Mouse (Mus musculus): ENCODE measurements around the gene Abhd14a. TPM values are rescaled to one million over a fixed set of nuclear protein-coding genes. Genes with fewer than 3 reads are reported as not detected.

Abhd14a gene
- polyA plus RNA-seq, 2 experiments from 2014 or later, result 10.5 to 24.2 TPM

DNA sequence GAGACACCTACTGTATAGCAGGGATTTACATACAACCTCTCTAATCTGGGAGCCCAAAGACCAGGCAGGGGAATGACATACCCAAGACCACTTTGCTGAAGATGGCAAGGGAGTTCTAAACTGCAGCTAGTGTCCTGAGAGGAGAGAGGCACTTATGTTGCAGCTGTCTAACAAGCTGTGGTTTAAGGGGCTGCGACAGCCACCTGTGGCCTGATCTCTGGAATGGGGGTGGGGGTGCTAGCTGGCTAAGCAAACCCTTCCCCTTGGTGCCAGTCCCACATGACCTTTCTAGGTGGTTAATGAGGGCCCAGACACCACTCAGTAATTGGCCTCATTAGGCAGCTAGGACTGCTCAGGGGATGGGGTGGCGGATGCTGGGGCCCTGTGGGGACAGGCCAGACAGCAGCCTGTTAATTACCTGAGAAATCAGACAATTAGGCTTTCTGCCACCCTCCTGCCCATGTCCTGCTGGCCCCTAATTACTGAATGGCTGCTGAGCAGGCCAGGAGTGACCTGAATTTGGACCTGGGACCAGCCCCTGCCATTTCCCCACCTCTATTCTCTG is 37.3 kb downstream of the Abhd14a start:
- ATAC-seq, result no peak

DNA sequence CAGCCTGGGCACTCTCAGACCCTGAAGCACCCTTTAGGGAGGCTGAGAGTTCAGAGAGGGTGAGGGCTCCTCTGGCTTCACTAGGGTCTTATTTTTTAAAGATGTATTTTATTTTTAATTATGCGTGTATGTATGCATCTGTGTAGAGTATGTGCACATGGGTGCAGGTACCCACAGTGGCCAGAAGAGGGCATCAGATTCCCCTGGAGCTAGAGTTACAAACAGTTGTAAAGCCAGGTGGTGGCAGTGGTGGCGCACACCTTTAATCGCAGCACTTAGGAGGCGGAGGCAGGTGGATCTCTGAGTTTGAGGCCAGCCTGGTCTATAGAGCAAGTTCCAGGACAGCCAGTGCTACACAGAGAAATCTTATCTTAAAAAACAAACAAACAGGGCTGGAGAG is 38.4 kb downstream of the Abhd14a start:
- no peak for ATAC-seq

DNA sequence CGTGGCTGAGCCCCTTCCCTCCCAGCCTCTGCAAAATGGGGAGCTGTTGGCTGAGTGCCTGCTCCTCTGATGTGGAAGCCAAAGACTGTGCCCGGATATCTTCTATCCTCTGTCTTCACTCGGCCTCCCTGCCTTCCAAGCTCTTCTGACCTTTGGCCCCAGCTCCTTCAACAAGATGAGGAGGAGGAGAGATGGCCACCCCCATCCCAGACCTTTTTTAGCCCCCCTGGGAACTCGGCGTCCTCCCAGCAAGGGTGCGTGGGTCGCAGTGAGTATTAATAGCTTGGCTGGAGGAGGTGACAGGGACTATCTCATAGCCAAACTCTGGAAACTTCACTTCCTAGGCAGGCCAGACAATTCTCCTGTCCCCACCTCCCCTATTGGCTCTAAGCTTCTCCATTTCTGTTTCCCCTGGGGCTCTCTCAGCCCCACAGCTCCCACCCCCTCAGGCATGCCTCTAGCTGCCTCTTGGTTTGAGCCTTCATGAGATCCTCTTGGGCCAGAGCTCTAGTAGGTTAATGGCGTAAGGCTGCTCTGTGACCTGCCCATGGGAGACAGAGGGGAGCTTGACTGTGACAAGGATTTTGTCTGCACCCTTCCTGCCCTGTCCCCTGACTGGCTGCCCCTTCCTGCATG is 40.9 kb downstream of the Abhd14a start:
- ATAC-seq, result no peak

DNA sequence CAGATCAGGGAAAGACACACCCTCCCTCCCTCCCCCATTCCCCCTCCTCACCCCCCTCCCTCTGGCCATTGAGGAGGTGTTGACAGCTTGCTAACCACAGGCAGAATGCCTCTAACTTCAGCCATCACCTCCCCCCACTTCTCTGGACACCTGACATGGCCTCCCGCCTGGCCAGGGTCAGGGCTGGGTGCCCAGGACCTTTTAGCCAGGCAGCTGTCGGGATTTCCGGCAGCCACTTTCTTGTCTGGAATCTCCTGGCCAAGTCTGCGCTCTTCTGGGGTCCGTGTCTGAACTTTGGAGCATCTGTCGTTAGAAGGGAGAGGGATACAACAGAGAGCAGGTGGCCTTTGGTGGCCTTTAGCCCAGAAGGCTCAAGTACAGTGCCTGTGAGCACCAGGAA is 42.2 kb downstream of the Abhd14a start:
- ATAC-seq, result no peak

DNA sequence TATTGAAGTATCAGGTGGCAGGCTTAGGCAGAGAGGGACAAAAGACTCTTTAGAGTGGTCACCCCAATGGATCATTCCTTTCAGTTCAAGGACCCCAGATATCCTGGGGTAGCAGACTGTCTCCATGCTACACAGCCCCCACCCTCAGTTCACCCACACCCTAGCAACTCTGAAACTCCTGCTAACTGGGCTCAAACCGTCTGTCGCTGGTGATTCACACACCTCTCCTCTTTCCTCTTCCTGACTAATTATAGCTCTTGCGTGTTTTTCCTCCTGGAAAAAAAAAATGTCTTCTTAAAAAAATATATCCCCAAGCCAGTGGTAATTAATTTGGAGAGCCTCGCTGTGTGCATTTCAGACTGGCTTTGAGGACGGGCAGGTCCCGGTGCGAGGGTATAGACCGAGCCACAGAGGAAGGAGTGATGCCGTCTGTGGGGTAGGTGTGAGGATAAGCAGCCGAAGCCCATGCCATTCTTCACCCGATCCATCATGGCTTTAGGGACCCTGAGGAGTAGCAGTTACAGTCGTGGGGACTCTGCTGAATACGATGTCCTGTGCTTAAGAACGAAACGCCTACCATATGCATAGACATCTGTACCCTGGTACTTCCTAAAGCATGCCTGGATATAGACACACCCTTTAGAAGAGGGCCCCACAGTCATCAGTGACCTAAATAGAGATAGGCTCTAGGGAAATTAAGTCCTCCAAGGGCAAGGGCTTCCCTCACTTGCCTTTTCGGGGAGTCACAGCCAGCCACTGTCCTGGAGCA is 44.7 kb downstream of the Abhd14a start:
- ATAC-seq, result no peak

- ATAC-seq, result no peak
Observed at GRCm38 (mm10) chr9:106402149-106402548, 45.3 kb downstream of the Abhd14a start.

- ATAC-seq, result no peak
Observed at GRCm38 (mm10) chr9:106399808-106400207, 47.7 kb downstream of the Abhd14a start.

DNA sequence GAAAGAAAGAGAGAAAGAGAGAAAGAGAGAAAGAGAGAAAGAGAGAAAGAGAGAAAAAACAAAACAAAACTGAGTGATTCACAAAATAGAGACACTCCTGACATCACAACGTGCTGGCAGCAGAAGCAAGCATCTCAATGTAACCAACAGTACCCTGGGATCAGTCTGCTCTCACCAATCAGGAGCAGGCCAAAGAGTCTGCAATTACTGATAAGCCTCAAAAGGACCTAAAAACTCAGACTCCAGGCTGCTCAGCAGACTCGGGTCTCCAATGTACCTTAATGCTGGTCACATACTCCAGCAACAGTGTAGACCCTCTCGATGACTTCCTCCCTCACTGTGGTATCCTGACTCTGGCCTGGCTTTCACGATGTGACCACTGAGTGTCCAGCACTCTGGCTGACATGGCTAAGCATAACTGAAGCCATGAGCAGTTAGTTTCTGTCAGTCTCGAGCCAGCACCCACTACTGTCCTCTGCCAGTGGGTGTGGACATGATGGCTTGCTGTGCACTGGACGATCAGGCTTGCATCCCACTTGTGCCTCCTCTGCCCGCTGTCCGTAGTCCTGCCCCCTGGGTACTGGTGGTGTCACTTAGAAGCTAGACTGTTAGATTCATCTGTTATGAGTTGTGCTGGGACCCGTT is 48.7 kb downstream of the Abhd14a start:
- no peak for ATAC-seq

GRCm38 (mm10) chr9:106397733-106398132 is 49.7 kb downstream of the Abhd14a start:
- no peak for ATAC-seq

GRCm38 (mm10) chr9:106394649-106395602 is 52.6 kb downstream of the Abhd14a start:
- peak; percentile 71 for ATAC-seq

DNA sequence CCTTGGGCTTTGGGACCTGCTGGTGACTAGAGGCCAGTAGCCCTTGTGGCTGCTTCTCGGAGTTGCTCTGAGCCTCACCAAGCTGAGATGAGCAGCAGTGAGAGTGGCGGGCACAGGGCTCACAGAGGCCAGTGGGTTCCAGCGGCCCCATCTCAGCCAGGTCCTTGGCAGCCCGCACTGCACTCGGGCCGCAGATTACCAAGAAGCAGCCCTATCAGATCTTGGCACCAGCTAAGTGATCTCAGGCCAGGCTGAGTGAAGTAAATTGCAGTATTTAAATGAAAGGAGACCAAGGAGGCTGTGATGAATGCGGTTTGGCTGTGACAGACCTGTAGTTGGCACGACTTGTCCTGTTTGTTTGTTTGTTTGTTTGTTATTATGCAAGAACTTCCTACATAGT is 53.9 kb downstream of the Abhd14a start:
- ATAC-seq, result no peak

DNA sequence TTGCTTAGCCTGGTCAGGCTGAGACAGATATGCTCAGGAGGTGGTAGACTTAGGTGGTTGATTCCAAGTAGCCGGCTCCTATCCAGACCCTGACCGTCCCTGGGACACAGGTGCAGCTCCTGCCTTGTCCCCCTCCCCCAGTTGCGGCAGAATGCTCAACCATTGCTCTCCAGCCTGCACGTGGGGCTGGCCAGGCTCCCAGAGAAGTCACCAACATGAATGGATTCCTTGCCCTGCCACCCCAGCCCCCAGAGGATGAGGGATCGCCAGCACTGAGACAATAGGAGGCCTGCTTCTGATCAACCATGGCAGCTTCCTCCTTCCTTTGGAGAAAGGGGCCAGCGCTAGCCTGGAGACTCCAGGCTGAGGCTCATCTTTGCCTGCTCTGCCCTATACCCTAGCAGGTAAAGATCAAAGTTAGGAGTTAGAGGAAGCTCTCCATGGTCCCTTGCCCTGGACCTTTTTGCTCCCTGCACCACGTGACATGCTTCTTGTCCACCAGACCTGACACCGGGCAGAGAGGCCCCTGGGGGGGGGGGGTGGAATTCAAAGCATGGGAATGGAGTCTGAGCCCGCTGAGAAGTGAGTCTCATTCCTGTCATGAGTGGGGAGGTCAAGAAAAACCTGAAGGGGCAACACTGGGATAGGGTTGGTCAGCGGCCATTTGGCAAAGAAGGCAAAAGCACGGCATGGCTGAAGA is 54.5 kb downstream of the Abhd14a start:
- no peak for ATAC-seq

Other genes starting within 250 kb of the Abhd14a start
- 10 to 100 TPM; 19.8 to 24.0 TPM for gene Ppm1m, start 247.9 kb downstream of the Abhd14a start, polyA plus RNA-seq (2017; shearing (Covaris generic))
- gene Twf2, start 244.6 kb downstream of the Abhd14a start, polyA plus RNA-seq (2017; shearing (Covaris generic)), result 100 to 1,000 TPM; 151 to 174 TPM
- not detected for gene Tlr9, start 225.1 kb downstream of the Abhd14a start, polyA plus RNA-seq (2017; shearing (Covaris generic))
- gene Alas1, start 199.0 kb downstream of the Abhd14a start, polyA plus RNA-seq (2017; shearing (Covaris generic)), result 10 to 100 TPM; 43.4 to 74.4 TPM
- gene Poc1a, start 166.6 kb downstream of the Abhd14a start, polyA plus RNA-seq (2017; shearing (Covaris generic)), result 1 to 10 TPM; 2.3 to 8.0 TPM
- gene Dusp7, start 79.0 kb downstream of the Abhd14a start, polyA plus RNA-seq (2017; shearing (Covaris generic)), result 10 to 100 TPM; 16.2 to 21.1 TPM
- gene Rpl29, start 18.2 kb downstream of the Abhd14a start, polyA plus RNA-seq (2017; shearing (Covaris generic)), result 1,000 to 10,000 TPM; 1,164 to 1,338 TPM
- gene Acy1, start 9.4 kb downstream of the Abhd14a start, polyA plus RNA-seq (2017; shearing (Covaris generic)), result 10 to 100 TPM; 11.6 to 12.2 TPM
- 10 to 100 TPM; 19.4 to 21.2 TPM for gene Abhd14b, start 219 bp downstream of the Abhd14a start, polyA plus RNA-seq (2017; shearing (Covaris generic))
- 1 to 10 TPM; 2.9 to 3.1 TPM for gene Pcbp4, start 5.6 kb upstream of the Abhd14a start, polyA plus RNA-seq (2017; shearing (Covaris generic))
- not detected for gene Gpr62, start 18.3 kb upstream of the Abhd14a start, polyA plus RNA-seq (2017; shearing (Covaris generic))
- gene Rrp9, start 28.3 kb upstream of the Abhd14a start, polyA plus RNA-seq (2017; shearing (Covaris generic)), result 10 to 100 TPM; 35.4 to 37.4 TPM
- 10 to 100 TPM; 52.6 to 68.5 TPM for gene Parp3, start 29.3 kb upstream of the Abhd14a start, polyA plus RNA-seq (2017; shearing (Covaris generic))
- not detected for gene Iqcf1, start 52.3 kb upstream of the Abhd14a start, polyA plus RNA-seq (2017; shearing (Covaris generic))
- not detected for gene Iqcf5, start 66.9 kb upstream of the Abhd14a start, polyA plus RNA-seq (2017; shearing (Covaris generic))
- not detected for gene Iqcf3, start 114.0 kb upstream of the Abhd14a start, polyA plus RNA-seq (2017; shearing (Covaris generic))
- not detected for gene Iqcf4, start 123.3 kb upstream of the Abhd14a start, polyA plus RNA-seq (2017; shearing (Covaris generic))
- gene Iqcf6, start 178.9 kb upstream of the Abhd14a start, polyA plus RNA-seq (2017; shearing (Covaris generic)), result not detected
- not detected for gene Grm2, start 208.4 kb upstream of the Abhd14a start, polyA plus RNA-seq (2017; shearing (Covaris generic))
- 10 to 100 TPM; 40.7 to 62.0 TPM for gene Tex264, start 238.2 kb upstream of the Abhd14a start, polyA plus RNA-seq (2017; shearing (Covaris generic))

All from CD4-positive, CD25-positive, alpha-beta regulatory T cell, adult 4 months (primary cell).